Mouse (Mus musculus) kidney, adult 18-20 months (tissue): ENCODE measurements around the gene Cmtm4.
A peak's percentile ranks its signal among the peaks of the same experiment; 100 is the strongest.

Experiments
- DNase-seq: peaks from one replicate; pipeline ENCODE4 v3.0.0; 2021

The Cmtm4 gene

GRCm38 (mm10) chr8:104395703-104396357, at the start of gene Cmtm4:
TSS of gene Cmtm4 (minus strand) at chr8:104395807.
- peak; percentile 73 for DNase-seq

DNA sequence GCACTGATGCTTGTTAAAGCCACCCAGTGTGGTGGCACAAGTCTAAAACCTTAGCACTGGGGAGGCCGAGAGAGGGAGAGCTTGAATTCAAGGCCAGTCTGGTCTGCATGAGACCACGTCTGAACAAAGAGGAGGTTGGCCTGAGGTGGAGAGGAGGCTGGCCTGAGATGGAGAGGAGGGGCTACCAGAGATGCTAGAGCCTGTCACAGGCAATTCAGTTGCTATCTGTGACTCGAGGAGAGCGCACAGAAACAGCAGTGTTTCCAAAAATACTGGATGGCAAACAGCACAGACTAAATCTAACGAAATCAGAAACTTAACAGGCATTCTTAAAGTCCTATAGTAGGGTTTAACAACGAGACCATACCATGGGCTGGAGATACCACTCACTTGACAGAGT, 49.6 kb upstream of the Cmtm4 start:
- DNase-seq, result no peak

DNA sequence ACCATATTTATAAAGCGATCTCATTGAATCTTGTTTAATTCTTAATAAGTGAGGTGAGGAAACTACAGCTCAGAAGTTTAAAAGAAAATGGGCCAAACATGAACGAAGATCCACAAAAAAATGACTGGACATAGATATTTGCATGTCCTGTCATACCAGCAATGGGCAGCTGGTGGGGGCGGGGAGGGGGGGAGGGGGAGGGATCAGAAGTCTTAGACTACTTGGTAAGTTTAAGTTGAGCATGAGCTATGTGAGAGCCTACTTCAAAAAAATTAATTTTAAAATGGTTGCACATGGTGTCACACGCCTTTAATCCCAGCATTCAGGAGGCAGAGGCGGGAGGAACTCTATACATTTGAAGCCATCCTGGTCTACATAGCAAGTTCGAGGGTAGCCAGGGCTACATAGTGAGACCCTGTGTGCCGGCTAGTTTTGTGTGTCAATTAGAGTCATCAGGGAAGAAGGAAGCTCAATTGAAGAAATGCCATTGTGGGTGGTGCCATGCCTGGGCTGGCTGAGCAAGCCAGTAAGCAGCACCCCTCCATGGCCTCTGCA, 47.6 kb upstream of the Cmtm4 start:
- no peak for DNase-seq

- peak; percentile 94 for DNase-seq
Observed at GRCm38 (mm10) chr8:104442299-104443124, 46.9 kb upstream of the Cmtm4 start, which contains the start of gene Dync1li2. TSS of gene Dync1li2 (minus strand) at chr8:104443047.

DNA sequence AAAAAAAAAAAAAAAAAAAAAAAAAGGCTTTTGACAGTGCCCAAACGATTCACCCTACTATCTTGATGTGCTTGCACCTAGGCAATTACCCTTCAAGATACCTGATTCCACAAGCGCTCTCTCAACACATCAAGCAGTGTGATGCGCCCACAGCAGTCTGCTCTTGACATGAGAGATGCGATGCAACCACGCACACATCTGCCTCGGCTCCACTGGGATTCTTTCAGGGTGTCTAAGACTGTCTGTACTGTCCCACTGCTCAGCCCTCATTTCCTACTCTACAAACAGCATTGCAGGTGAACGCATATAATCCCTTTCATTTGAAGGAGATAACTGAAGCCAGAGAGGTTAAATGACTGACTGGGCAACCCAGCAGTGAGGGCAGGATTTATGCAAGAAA, 46.0 kb upstream of the Cmtm4 start:
- DNase-seq, result no peak

- no peak for DNase-seq
Observed at GRCm38 (mm10) chr8:104439461-104439860, 43.9 kb upstream of the Cmtm4 start.

DNA sequence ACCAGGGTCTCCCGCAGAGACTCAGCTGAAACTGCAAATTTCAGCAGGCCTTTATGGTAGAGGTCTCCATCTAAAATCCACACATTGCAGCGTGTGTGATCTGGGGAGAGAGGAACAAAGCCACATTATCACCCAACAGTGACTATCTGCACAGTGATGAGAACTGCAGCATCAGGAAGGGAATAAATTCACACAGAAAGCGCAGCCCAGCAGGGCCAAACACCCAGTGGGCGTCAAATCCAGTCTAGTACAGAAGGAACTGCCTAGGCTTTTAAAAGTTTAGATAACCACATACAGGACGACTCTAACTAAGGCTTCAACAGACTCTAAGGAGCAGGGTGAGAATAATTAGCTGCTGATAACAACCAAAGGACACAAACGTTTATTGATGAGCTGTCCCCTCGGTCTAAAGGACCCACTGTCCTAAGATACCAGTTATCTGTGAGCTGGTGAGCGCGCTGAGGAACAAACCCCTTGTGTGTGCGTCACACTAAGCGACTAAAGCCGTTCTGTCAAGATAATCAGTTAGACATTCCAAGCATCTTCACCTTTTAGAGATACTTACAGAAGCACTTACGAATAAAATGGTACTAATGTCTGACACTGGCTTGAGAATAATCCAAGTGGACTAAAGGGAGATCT, 42.0 kb upstream of the Cmtm4 start:
- DNase-seq, result no peak

GRCm38 (mm10) chr8:104436591-104436990, 41.0 kb upstream of the Cmtm4 start:
- no peak for DNase-seq

DNA sequence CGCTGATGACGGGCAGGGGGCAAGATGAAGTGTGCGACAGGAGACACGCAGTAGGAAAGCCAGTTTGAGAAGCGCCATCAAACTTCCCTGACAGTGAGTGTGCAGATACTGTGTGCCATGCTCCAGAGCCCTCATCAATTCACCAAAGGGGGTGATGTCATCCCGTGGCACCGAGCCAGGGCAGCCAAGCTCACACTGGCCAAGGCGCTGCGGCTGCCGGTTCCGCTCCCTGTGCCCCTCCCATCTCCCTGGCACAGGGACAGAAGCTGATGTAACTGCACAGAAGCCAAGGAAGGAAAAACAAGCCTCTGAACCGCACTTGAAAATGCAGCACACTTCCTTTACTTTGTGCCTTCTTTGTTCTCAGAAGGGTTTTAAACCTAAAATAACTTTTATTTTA, 40.4 kb upstream of the Cmtm4 start:
- DNase-seq, result peak; percentile 98

DNA sequence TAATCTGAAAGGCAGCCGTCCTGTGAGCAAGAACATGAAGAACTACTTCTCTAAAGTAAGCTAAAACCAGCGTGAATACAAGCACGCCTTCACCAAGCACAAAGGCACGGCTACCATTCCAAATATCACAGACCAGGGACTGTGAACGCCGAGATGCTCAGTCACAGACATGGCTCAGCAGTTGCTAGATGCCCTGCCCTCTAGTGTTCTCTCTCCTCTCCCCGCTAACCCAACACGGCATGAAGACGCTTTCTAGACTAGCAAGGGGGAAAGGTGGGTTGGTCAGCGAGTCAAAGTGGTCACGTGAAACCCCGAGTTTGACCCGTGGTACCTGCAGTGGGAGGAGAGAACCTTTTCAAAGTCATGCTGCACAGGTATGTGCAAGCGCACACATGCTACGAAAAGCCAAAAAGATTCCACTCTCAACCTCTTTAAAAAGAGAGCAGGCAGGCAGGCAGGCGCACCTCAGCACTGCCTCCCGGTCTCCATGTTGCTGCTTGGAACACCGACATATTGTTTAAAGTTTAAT, 39.3 kb upstream of the Cmtm4 start:
- no peak for DNase-seq

GRCm38 (mm10) chr8:104434275-104434674, 38.7 kb upstream of the Cmtm4 start:
- peak; percentile 45 for DNase-seq

- no peak for DNase-seq
Observed at GRCm38 (mm10) chr8:104433191-104433842, 37.7 kb upstream of the Cmtm4 start.

GRCm38 (mm10) chr8:104432656-104433055, 37.0 kb upstream of the Cmtm4 start:
- no peak for DNase-seq

- no peak for DNase-seq
Observed at GRCm38 (mm10) chr8:104430230-104430629, 34.6 kb upstream of the Cmtm4 start.

DNA sequence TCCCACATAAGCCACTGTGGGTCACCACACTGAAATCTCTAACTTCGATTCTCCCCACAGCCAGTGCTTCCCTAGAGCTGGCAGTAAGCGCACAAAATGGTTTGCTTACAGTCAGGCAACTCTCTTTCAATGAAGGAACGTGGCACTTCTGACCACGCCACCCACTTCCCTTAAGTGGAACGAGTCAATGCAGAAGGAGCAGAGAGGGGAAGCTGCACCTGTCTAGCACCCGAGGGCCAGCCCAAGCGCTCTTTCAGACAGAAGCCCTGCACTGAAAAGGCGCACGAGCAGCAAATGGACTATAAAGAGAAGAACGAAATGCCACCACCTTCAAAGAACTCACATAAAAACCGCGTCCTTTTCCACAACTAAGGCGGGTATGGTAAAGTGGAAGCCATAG, 32.1 kb upstream of the Cmtm4 start:
- no peak for DNase-seq

DNA sequence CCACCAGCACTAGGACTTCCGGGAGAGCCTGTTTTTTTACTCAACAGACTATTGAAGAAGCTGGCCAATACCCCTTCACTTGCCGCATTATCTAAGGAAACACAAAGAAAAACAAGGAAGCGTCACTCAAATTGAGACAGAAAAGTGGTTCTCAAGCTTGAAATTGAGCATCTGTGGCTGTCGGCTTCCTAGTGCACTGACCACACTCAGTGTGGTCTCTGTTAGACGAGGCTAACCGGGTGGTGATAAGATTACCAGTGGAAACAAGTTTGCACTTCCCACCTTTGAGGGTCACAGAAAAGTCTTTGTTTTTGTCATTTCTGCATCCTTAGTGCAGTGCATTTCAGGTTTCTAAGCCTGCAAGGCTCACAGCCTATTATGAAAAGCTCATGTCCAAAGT, 26.7 kb upstream of the Cmtm4 start:
- no peak for DNase-seq

DNA sequence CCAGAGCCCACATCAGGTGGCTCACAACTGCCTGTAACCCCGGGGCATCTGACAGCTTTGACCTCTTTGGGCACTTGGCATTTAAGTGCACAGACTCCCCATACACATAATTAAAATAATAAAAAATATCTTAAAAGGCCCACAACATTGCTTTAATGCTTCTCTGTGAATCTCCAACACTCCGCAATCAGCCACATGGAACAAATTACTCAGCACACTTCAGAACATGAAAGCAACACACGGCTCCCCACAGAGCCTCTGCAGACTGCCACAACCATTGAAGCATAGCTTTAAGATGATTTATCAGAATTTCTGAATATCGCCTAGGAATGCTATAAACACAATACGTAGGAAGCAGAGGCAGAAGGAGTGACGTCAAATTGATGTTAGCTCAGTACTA, 20.4 kb upstream of the Cmtm4 start:
- no peak for DNase-seq

GRCm38 (mm10) chr8:104414204-104414603, 18.6 kb upstream of the Cmtm4 start:
- DNase-seq, result no peak

- no peak for DNase-seq
Observed at GRCm38 (mm10) chr8:104413770-104414169, 18.2 kb upstream of the Cmtm4 start.

DNA sequence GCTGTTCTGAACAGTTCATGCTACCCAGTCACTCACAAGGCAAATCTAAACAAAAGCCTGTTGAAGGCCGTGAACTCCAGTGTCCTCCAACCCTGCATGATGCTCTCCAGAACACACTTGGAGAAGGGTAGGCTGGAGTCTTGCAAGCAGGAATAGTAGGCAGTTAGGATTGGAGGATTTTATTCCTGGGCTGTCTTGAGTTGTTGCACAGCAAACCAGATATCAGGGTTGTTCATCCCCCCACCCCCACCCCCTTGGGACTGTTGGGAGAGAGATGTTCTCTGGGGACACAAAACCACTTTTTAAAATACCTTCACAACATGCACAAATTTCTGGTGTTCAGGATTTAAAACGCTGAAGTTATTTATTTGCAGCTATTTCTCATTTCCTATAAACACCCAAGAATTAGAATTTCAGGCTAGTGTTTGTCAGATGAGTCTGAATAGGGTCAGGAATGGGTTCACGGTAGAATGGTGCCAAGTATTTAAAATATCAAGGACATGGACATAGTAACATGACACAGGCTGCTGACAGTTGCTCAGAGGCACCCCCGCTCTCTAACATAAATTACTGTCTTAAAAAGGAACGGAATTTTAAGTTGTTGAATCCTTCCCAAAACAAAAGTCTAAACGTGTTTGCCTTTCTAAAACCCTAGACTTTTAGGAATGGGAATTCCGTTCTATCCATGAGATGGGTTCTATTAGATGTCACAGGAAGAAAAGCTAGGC, 17.4 kb upstream of the Cmtm4 start:
- no peak for DNase-seq

GRCm38 (mm10) chr8:104411972-104412371, 16.4 kb upstream of the Cmtm4 start:
- DNase-seq, result no peak

- no peak for DNase-seq
Observed at GRCm38 (mm10) chr8:104411468-104411867, 15.9 kb upstream of the Cmtm4 start.
